Mouse (Mus musculus) midbrain, embryonic 13.5 days (tissue): ENCODE data around the gene Cst8. TPM values are rescaled to one million over a fixed set of nuclear protein-coding genes. Genes with fewer than 3 reads are reported as not detected.
A peak's percentile ranks its signal among the peaks of the same experiment; 100 is the strongest.
"Not testable (repeated sequence)": the region's sequence is repeated elsewhere in the genome, so short reads cannot be mapped to it uniquely, and the experiment has no call there.

Experiments used
- ATAC-seq: fragments of 200-750 bp; cut with Nextera tagmentation; 2 replicates; pipeline ENCODE4 v1.8.0; 2017; ENCODE audit warnings: mild to moderate bottlenecking, moderate TSS enrichment, moderate library complexity
- H3K27ac ChIP-seq: fragments of 300-500 bp; sonication (generic); 2 replicates; pipeline ENCODE4 v1.5.1; 2015; ENCODE audit warnings: inconsistent platforms, mild to moderate bottlenecking, moderate library complexity
- H3K27me3 ChIP-seq: fragments of 300-500 bp; sonication (generic); 2 replicates; pipeline ENCODE4 v1.6.1; 2015; ENCODE audit warnings: mild to moderate bottlenecking, inconsistent platforms
- H3K36me3 ChIP-seq: fragments of 300-500 bp; sonication (generic); 2 replicates; pipeline ENCODE4 v1.6.1; 2015; ENCODE audit warnings: mild to moderate bottlenecking, inconsistent platforms
- H3K4me1 ChIP-seq: fragments of 300-500 bp; sonication (generic); replicated peaks from 2 replicates; pipeline ENCODE4 v1.6.1; 2015; ENCODE audit warnings: inconsistent platforms
- H3K4me2 ChIP-seq: fragments of 300-500 bp; sonication (generic); replicated peaks from 2 replicates; pipeline ENCODE4 v1.6.1; 2015; ENCODE audit warnings: moderate library complexity, mild to moderate bottlenecking, inconsistent platforms
- H3K4me3 ChIP-seq: fragments of 300-500 bp; sonication (generic); replicated peaks from 2 replicates; pipeline ENCODE4 v1.5.1; 2015; ENCODE audit warnings: mild to moderate bottlenecking, inconsistent platforms
- H3K9ac ChIP-seq: fragments of 300-500 bp; sonication (generic); replicated peaks from 2 replicates; pipeline ENCODE4 v1.6.1; 2015; ENCODE audit warnings: mild to moderate bottlenecking, inconsistent platforms
- H3K9me3 ChIP-seq: fragments of 300-500 bp; sonication (generic); 2 replicates; pipeline ENCODE4 v1.6.1; 2016; ENCODE audit warnings: mild to moderate bottlenecking, inconsistent platforms
- WGBS: fragments of 180-500 bp; shearing (Covaris S2); methylation state at CpG from one replicate; pipeline ENCODE4 v1.1.7; 2015; 5-methylcytosine and 5-hydroxymethylcytosine counted together
- polyA plus RNA-seq: library from polyadenylated mRNA; unstranded; fragments of >200 nt; fragmentation: Nextera tagmentation; extraction: Ambion mirVana; gene quantifications from 2 replicates; pipeline ENCODE4 v1.2.1, GENCODE M21; 2015

Gene Cst8
- polyA plus RNA-seq: not detected in 2 replicates

DNA sequence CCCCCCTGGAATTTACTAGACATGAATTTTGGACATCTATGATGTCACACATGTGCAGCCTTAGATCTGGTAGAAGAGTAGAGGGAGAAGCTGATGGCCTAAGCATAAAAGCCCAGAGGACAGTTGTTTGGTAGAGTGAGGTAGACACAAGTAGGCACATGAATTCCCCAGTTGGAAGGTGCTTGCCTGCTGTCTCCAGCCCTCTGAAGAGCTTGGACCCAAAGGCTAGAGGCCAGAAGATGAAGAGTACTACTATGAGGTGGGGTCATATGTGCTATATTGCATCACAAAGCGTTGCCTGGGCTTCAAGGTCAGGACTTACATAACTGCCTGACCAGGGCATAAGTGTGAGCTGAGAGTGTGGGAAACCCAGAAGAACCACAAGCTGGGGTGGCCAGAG, at the start of gene Cst8:
Gene Cst8 (plus strand): TSS at position 301 of the 400 bp plus-strand sequence.
- Histone ChIP-seq H3K27ac (no peak within 1 kb of the TSS), H3K4me2 (no peak within 1 kb of the TSS), H3K4me1 (no peaks in the 10 kb centered on the region), H3K36me3 (no peaks in the 10 kb centered on the region), H3K9ac (no peak within 1 kb of the TSS), H3K4me3 (no peak within 1 kb of the TSS), H3K27me3 (no peaks in the 10 kb centered on the region), H3K9me3 (no peaks in the 10 kb centered on the region)
- WGBS: 100% methylated on average over 1 of the region's 1 CpGs
- no peak for ATAC-seq

DNA sequence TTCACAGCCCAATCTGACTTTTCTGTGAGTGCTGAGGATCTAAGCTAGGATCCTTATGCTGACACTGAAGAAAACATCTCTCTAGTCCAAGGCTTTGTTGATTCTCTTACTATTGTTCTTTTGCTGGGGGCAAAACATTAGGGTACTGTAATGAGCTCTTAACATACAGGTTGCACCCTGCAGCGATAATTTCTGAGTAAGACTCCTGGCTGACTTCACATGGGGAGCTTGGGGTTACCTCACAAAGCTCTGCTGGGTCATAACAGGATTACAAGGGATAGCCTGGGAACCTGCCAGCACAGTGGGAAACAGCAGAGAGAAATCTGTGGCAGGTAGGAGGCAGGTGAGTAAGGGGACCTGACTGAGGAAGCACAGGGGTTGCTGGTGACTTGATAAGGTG, 48.5 kb upstream of the Cst8 start, which contains the start of gene Cstl1:
Gene Cstl1 (plus strand): TSS at position 301 of the 400 bp plus-strand sequence.
- Histone ChIP-seq H3K4me2 (no peak within 1 kb of the TSS), H3K4me1 (no peaks in the 10 kb centered on the region), H3K27ac (no peak within 1 kb of the TSS), H3K9me3 (no peaks in the 10 kb centered on the region), H3K27me3 (no peaks in the 10 kb centered on the region), H3K4me3 (no peak within 1 kb of the TSS), H3K9ac (no peak within 1 kb of the TSS), H3K36me3 (no peaks in the 10 kb centered on the region)
- 83% methylated on average over 1 of the region's 1 CpGs for WGBS
- no peak for ATAC-seq

GRCm38 (mm10) chr2:148751893-148752813, 46.4 kb upstream of the Cst8 start:
- no peaks in the 10 kb centered on the region for H3K9me3 ChIP-seq
- peak; percentile 90 for ATAC-seq
- no peaks in the 10 kb centered on the region for H3K36me3 ChIP-seq
- peak overlapping the region; percentile 47 for H3K4me2 ChIP-seq
- no peaks in the 10 kb centered on the region for H3K4me1 ChIP-seq
- 17% methylated on average over 15 of the region's 15 CpGs for WGBS
- H3K27me3 ChIP-seq: no peaks in the 10 kb centered on the region
- no peak overlapping the region; the same call in 1 of the 2 replicates for H3K9ac ChIP-seq
- H3K27ac ChIP-seq: no peak overlapping the region
- peak overlapping the region; percentile 27 for H3K4me3 ChIP-seq

GRCm38 (mm10) chr2:148754310-148754846, 44.2 kb upstream of the Cst8 start:
- no peaks in the 10 kb centered on the region for H3K9me3 ChIP-seq
- no peak for ATAC-seq
- no peaks in the 10 kb centered on the region for H3K4me1 ChIP-seq
- H3K4me3 ChIP-seq: no peak overlapping the region
- WGBS: 73% methylated on average over 1 of the region's 1 CpGs
- no peak overlapping the region for H3K4me2 ChIP-seq
- no peak overlapping the region for H3K9ac ChIP-seq
- no peaks in the 10 kb centered on the region for H3K27me3 ChIP-seq
- H3K36me3 ChIP-seq: no peaks in the 10 kb centered on the region
- H3K27ac ChIP-seq: no peak overlapping the region

GRCm38 (mm10) chr2:148763648-148764388, 34.8 kb upstream of the Cst8 start:
- 85% methylated on average over 1 of the region's 1 CpGs for whole genome bisulfite sequencing
- H3K27me3 ChIP-seq: no peaks in the 10 kb centered on the region
- H3K4me1 ChIP-seq: no peaks in the 10 kb centered on the region

DNA sequence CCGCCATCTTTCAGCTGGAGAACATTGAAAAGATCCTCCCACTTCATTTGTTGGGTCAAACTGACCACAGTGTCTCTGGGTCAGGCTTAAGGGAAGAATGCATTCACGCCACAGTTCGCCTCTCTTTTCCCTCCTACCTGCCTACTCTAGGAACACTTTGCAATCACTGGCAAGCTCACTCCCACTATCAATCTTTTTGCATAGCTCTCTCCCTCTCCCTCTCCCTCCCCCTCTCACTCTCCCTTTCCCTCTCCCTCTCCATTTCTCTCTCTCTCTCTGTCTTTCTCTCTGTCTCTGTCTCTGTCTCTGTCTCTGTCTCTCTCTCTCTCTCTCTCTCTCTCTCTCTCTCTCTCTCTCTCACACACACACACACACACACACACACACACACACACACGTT, 27.2 kb upstream of the Cst8 start, which contains the start of gene Cst11:
Gene Cst11 (minus strand): TSS at position 101 of the 400 bp plus-strand sequence.
- 81% methylated on average over 4 of the region's 4 CpGs for WGBS
- ATAC-seq, H3K4me3 ChIP-seq, H3K27ac ChIP-seq, H3K4me1 ChIP-seq, H3K9ac ChIP-seq, H3K9me3 ChIP-seq, H3K36me3 ChIP-seq, H3K4me2 ChIP-seq, H3K27me3 ChIP-seq: not testable (repeated sequence)

More at GRCm38 (mm10) chr2:148763648-148764388, 34.8 kb upstream of the Cst8 start:
- Histone ChIP-seq H3K4me3 (no peak overlapping the region), H3K36me3 (no peaks in the 10 kb centered on the region), H3K4me2 (no peak overlapping the region), H3K9ac (no peak overlapping the region), H3K9me3 (no peaks in the 10 kb centered on the region), H3K27ac (no peak overlapping the region)
- no peak for ATAC-seq

GRCm38 (mm10) chr2:148781709-148782108, 16.9 kb upstream of the Cst8 start, which contains the start of gene 8030411F24Rik:
8030411F24Rik (plus strand) TSS chr2:148782009.
- Histone ChIP-seq H3K9ac (no peak within 1 kb of the TSS), H3K27me3 (no peaks in the 10 kb centered on the region), H3K4me1 (no peaks in the 10 kb centered on the region), H3K4me3 (no peak within 1 kb of the TSS), H3K27ac (no peak within 1 kb of the TSS), H3K4me2 (no peak within 1 kb of the TSS), H3K36me3 (no peaks in the 10 kb centered on the region), H3K9me3 (no peaks in the 10 kb centered on the region)
- WGBS: 8% methylated on average over 1 of the region's 1 CpGs
- ATAC-seq: no peak

GRCm38 (mm10) chr2:148789142-148789541, 9.4 kb upstream of the Cst8 start, which contains the start of gene Cst12:
Cst12 (plus strand) TSS chr2:148789361.
- Histone ChIP-seq H3K9me3 (no peaks in the 10 kb centered on the region), H3K4me1 (no peaks in the 10 kb centered on the region), H3K27ac (no peak within 1 kb of the TSS), H3K9ac (no peak within 1 kb of the TSS), H3K36me3 (no peaks in the 10 kb centered on the region), H3K27me3 (no peaks in the 10 kb centered on the region), H3K4me3 (no peak within 1 kb of the TSS), H3K4me2 (no peak within 1 kb of the TSS)
- 94% methylated on average over 6 of the region's 6 CpGs for WGBS
- no peak for ATAC-seq

DNA sequence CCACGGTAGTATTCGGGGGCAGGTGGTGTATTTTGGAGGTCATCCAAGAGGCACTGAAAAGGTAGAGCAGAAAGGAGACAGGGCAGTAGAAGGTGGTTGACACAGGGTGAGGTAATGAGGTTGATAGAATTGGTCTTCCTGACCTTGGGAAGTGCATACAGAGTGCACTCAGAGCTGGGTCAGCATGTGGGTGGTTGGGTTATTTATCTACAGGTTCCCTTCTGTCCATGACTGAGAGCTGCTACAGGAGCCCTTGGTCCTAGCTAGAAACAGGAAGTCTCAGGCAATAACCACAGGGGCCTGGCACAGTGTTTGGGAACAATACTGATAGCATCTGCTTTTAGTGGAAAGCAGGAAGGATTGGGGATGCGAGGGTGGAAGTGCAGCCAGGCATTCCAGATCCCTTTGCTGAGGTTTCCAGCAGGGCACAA, 2.9 kb downstream of the Cst8 start:
- Histone ChIP-seq H3K9ac (no peak overlapping the region), H3K4me1 (no peaks in the 10 kb centered on the region), H3K36me3 (no peaks in the 10 kb centered on the region), H3K27ac (no peak overlapping the region), H3K4me3 (no peak overlapping the region), H3K9me3 (no peaks in the 10 kb centered on the region), H3K27me3 (no peaks in the 10 kb centered on the region), H3K4me2 (no peak overlapping the region)
- 72% methylated on average over 3 of the region's 3 CpGs for WGBS
- no peak for ATAC-seq

- Histone ChIP-seq H3K4me3 (no peak overlapping the region), H3K27ac (no peak overlapping the region), H3K27me3 (no peaks in the 10 kb centered on the region), H3K9ac (no peak overlapping the region), H3K36me3 (no peaks in the 10 kb centered on the region), H3K4me2 (no peak overlapping the region), H3K9me3 (no peaks in the 10 kb centered on the region), H3K4me1 (no peaks in the 10 kb centered on the region)
- no peak for ATAC-seq
- 80% methylated on average over 6 of the region's 6 CpGs for WGBS
Observed at GRCm38 (mm10) chr2:148806696-148807095, 8.1 kb downstream of the Cst8 start.

- Histone ChIP-seq H3K27me3 (no peaks in the 10 kb centered on the region), H3K9ac (no peak within 1 kb of the TSS), H3K4me3 (no peak within 1 kb of the TSS), H3K4me1 (no peaks in the 10 kb centered on the region), H3K36me3 (no peaks in the 10 kb centered on the region), H3K4me2 (no peak within 1 kb of the TSS), H3K9me3 (no peaks in the 10 kb centered on the region), H3K27ac (no peak within 1 kb of the TSS)
- ATAC-seq: no peak
Observed at GRCm38 (mm10) chr2:148819909-148820308, 21.3 kb downstream of the Cst8 start, which contains the start of gene Cst13. Cst13 (plus strand) TSS chr2:148820081.

DNA sequence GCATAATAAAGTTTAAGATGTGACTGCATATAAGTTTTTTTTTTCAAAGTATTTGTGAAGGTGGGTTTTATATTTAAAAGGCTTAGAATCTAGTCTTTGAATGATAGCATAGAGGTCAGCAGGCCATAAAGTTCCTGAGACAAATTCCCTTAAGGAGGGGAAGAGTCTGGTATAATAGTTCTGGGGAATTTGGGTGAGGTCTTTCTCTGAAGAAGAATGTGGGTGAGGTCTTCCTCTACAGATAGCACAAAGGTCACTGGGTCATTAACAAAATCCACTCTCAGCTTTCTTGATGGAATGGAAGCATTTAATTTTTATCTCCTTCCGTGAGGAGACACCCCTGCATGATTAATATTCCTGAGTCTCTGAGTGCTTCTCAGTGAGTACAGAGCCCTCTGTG, 27.4 kb downstream of the Cst8 start:
- H3K9me3 ChIP-seq: no peaks in the 10 kb centered on the region
- no peak overlapping the region for H3K4me2 ChIP-seq
- H3K27me3 ChIP-seq: no peaks in the 10 kb centered on the region
- no peak for ATAC-seq
- H3K27ac ChIP-seq: no peak overlapping the region
- H3K4me1 ChIP-seq: no peaks in the 10 kb centered on the region
- no peaks in the 10 kb centered on the region for H3K36me3 ChIP-seq
- 86% methylated on average over 1 of the region's 1 CpGs for WGBS
- H3K9ac ChIP-seq: no peak overlapping the region
- H3K4me3 ChIP-seq: no peak overlapping the region
